Mouse (Mus musculus) ZHBTc4 (cell line): Measurements from ENCODE around the gene Nelfcd.

ENCODE experiments used
- DNase-seq: peaks from one replicate; pipeline ENCODE4 v3.0.0-alpha.2; 2011; ENCODE audit warnings: low read depth, low spot score

The Nelfcd gene

DNA sequence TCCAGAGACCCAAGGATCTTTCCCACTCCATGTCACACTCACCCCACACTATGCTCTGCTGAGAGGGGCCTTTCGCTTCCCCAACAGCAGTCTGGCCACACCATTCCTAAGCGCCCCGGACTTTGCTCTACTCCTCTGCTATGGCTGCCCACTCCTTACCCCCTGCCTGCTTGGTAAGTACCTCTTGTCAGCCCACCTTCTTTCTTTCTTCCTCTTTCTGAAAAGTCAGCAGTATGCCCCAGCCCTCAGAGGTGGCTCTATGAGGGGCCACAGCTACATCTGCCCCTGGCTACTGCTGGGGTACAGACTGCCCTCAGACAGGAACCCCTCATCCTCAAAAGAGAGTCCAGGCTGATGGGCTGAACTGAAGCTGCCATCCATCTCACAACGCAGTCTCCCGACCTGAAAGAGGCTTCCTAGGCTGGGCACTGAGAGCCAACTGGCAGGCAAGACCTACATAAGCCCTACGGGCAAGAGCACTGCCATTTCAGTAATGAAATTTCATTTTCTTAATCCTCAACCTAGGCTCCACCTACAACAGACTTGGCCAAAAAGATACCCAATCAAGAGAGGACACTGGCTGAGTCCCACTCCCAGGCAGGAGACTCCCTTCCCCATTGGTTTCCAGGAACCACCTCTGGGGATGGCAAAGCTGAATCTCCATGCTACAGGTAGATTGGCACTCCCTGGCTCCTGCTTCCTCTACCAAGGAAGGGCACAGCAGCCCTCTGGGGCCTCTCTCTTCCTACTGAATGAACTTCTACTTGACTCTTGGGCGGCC, 21.5 kb downstream of the Nelfcd start:
- no peak for DNase-seq

DNA sequence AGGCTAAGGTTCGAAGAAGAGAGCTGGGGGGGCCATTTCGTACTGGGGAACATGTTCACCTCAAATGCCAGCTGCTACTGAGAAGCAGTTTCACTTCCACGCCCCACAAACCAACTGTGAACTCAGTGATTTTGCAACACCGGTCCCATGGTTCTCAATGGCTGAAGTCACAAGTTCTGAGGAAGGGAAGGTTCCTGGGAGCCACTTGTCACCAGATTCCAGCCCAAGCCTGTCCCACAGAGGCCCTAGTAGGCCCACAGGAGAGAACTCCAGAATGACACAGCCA, 22.0 kb downstream of the Nelfcd start:
- DNase-seq: no peak

DNA sequence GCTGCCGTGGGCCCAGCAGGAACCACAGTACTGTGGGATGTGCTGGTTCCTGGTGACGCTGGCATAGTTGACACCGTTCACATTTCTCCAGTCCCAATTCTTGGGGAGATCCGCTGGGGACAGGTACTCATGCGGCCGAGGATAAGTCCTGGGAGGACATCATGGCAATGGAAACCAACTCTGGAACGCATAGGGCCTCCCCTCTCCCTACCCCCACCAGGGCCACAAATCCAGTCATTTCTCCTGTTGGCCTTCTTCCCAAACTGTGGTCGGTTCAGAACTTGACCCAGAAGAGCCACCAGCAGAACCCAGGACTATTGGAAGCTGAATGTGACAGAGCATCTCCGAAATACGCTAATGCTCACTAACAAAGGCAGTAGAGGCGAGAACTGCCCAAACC, 22.6 kb downstream of the Nelfcd start:
- no peak for DNase-seq

DNA sequence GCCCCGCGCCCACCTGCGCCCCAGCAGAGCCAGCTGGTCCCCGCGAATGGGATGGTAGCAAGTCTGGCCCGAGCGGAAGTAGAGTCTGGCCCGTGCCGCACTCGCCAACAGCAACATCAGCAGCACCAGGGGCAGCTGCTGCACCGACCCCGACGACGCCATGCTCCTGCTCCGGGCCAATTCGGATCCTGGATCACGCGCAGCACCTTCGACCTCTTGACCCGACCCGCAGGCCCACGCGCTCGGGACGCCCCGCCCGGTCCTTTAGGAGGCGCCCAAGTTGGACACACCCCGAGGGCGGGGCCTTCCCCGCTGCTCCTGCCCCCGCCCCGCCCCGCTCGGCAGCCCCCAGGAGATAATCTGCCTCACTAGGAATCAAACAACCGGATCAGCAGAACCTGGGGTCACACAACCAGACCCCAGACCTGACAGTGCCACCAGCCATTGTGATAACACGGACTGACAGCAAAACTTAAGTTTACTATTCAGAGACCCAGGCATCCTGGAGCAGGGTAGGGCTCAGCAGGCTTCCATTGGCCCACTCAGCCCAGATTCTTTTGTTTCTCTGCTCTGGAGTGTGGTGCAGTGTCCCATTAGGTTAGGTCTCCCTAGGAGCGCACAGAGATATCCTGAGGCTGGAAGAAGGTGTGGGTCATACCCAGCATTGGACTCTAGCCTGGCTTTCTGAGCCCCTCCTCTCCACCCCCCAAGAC, 23.3 kb downstream of the Nelfcd start, which contains the start of gene Ctsz:
TSS of gene Ctsz (minus strand) at position 303 of the 713 bp plus-strand sequence.
- DNase-seq: peak; percentile 87

DNA sequence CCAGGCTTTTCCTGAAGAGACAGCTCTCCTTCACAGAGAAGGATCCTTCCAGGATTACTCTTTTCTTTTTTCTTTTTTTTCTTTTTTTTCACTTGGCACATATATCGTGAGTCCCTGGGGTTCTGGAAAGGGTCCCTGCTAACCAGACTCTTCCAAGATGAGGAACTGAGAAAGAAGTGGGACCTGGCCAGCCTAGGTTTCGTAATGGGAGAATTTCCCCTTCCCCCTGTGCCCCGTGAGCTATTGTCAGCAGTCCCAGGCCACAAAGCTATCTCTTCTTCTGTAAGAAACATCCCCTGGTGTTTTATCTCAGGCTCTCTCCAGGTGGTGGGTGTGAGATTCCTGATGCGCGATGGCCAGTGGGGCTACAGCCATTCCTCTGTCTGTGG, 23.8 kb downstream of the Nelfcd start:
- DNase-seq: no peak

DNA sequence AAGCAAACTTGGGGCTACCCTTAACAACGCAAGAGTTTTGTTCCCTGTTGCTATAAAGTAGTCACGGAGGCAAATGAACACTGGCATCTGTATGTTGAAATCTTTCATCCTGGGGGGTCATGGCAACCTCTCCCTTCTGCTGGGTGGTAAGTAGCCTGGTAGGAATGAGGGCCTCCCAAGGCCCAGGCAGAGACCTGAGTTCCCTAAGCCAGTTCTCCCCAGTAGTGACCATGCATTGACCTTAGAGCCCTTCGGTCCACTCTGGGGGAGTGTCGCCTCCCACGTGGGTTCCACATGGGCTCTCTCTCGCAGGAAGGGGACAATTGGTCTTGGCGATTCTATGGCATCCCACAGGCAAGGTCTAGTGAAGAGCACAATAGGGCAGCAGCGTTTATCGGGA, 24.4 kb downstream of the Nelfcd start:
- no peak for DNase-seq

DNA sequence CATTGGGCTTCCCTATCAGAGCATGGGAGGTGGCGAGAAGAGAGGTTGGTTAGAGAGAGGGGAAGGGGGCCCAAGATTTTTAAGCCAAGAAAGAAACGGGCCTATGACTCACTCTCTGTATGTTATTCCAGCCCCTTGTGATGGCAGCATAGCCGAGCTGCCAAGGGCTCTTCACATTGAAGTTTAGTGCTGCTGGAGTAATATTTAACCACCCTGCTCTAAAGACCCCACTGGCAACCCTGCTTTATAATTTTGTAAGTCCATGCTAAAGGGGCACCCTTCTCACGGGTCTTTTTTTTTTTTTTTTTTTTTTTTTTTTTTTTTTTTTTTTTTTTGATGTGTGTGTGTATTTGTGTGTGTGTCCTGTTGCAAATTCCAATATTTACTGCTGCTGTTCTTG, 26.3 kb downstream of the Nelfcd start:
- no peak for DNase-seq

DNA sequence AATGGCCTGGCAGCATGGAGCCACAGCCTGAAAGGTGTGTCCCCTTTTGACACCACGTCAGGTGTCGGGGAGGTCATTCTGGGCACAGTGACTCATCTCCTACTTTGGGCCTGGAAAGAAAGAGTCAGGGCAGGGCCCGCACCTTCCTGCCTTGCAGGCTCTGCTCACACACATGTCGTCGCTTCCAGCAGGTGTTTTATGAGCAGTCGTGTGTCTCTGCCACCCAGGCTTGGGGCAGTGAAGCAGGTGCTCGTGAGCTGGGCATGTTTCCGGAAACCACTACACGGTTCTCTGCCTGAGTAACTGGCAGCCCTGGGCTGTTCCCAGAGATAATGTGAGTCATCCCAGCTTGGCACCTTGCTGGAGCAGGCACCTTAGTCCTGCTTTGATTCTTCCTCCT, 26.9 kb downstream of the Nelfcd start:
- no peak for DNase-seq

DNA sequence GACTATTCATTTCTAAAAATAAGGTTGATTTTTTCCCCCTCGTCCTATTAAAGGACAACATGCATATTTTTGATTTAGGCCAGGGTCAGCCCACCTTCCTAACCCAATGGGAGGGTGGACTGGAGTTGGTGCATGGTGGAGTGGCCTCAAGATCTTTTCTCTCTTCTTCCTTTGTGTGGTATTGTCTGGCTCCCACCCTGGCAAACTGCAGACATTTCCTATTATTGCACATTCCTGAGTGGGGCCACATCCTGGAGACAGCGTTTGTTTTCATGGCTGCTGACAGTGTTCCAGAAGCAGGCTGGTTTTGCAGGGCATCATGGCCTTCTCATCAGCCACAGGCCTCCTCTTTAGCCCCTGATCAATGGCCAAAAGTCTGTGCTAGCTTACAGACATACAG, 27.4 kb downstream of the Nelfcd start:
- no peak for DNase-seq

DNA sequence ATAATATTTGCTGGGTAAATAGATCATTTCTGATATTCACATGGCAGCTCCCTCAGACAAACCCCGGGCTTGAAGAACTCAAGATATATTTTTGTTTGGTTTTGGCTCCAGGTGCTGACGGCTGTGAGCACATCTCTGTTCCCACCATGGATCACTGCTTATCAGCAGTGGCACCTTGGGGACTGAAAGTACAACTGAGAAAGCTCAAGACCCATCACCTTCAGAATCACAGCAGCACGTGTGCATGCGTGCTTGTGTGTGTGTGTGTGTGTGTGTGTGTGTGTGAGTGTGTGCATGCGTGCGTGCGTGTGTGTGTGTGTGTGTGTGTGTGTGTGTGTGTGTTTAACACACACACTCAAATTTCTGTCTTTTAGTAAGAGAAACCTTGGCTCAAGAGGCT, 28.8 kb downstream of the Nelfcd start:
- DNase-seq: no peak

DNA sequence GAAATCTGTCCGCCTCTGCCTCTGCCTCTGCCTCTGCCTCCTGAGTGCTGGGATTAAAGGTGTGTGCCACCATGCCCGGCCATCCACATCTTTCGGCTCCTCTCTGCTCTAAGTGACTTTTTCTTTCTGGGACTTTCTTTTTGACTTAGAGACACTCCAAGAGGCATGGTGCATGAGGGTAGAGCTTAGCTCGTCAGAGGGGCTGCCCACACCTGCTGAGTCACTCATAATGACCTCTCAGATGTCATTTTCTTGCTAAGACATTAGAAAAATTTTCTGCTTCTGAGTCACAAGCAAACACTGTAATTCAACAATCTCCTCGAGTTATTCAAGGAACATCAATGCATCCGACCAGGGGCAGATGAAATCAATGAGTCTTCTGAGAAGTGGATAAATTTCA, 29.4 kb downstream of the Nelfcd start:
- no peak for DNase-seq

DNA sequence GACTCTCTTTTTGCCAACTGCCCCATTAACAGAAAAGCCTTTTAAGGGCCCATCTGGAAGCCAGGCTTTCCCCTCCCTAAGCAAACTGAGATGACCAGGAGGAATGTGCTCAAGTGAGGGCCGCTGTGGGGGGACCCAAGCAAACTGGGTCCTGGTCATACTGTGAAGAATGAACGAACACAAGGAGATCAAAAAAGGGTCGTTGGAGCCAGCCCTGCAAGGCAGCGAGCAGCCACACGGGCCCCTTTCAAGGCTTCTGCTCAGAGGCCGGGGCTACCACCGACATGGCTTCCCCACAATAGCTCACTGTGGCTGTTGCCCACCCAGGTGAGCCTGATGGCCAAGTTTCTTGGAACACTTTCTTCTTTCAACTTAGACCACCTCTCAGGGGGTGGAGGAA, 30.9 kb downstream of the Nelfcd start:
- DNase-seq: no peak

DNA sequence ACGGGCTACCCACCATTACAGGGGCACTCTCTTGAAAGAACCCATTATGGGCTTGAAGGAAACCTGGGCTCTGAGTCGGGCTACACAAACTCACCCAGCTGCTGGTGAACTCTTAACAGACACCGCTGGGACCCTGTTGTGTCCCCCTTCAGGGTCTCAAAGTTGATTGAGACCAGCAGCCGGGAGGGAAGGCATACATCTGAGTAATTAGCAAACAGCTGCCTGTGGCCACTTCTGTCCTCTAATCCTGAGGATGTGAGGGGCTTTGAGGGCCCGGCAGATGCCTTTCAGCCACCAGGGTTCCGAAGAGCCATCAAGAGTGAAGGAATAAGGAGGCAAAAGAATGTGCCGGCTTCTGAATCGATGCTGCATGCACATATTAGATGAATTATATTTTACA, 31.3 kb downstream of the Nelfcd start:
- no peak for DNase-seq

DNA sequence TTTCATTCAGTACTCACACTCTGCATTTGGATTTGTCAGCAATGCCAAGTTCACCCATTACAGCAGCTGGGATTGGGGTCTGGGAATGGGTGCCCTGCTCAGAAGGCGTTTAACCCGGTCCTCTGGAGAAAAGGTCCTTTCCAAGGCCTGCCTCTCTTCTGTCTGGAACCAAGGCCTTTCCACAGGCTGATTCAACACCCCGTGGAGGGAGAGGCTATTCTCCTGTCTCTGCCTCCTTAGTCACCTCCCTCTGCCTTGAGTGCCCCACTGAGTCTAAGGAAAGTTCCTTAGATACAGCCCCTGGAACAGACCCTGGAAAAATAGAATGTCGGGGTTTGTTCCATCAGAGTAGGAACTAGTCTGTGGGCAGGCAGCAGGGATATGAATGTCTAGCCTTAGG, 32.8 kb downstream of the Nelfcd start:
- DNase-seq: no peak

DNA sequence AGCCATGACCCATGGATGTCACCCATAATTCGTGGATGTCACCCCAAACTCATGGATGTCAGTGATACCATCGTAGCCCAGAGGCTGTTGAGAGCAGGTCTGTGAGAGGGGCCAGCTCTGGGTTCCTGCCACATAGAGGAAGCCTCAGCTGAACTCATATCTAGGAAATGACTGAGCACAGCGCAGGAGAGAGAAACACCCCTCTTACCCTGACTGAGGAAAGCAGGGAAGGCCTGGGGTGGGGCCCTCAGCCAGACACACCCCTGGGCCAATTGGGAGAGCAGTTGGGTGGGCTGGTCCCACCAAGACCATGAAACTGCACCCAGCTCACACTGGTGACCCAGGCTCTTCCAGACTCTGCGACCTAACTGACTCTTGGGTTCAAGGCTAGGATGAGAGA, 34.7 kb downstream of the Nelfcd start, which contains the start of gene Tubb1:
TSS of gene Tubb1 (plus strand) at position 343 of the 400 bp plus-strand sequence.
- no peak for DNase-seq

DNA sequence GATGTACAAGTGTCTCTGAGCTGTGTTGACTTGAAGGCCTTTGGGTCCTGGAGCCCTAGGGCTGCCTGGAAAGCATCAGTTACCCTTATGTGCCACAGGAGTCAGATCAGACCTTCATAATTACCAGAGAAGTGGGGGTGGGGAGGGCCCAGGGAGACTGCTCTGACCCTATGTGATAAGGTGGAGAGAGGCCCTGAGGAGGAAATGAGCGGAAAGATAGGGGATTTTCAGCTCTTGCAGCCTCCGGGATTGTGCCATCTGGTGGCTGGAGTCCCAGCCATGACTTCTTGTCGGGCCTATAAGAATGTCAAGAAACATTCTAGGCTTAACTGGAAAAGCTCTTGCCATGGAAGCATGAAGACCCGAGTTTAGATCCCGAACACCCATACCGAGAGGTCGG, 38.1 kb downstream of the Nelfcd start:
- peak; percentile 43 for DNase-seq

DNA sequence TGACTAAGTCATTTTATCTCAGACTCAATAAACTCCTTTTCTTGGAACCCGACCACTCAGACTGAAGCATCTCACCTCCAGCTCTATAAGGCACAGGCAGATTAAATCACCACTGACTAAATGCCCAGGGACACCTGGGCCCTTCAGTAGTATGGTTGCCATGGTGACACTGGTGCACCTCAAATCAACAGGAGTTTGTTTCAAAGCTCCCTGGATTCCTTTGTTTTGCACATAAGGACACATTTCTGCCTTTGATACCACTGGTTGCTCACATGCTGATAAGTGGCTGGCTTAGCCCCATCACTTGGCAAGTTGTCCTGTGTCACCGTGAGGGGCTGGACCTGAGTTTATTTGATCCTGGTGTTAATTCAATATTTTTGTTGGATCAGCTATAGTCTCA, 43.8 kb downstream of the Nelfcd start:
- DNase-seq: no peak

DNA sequence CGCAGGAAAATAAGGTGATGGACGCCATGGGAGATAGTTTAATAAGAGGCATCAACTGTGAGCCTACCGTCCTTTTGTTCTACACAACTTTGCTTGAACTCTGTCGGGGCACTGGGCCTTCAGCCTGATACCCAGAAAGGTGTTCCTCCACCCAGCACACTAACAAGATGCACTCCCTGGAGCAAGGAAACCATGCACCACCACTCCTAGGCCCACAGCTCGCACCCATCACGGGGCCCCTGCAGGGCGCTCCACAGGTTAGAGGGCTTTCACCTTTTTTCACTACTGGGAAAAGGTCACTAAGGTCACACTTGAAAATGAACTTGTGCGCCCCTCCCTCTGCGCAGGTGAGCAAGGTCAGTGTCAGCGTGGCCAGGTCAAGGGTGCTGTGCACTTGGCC, 47.8 kb downstream of the Nelfcd start:
- no peak for DNase-seq

DNA sequence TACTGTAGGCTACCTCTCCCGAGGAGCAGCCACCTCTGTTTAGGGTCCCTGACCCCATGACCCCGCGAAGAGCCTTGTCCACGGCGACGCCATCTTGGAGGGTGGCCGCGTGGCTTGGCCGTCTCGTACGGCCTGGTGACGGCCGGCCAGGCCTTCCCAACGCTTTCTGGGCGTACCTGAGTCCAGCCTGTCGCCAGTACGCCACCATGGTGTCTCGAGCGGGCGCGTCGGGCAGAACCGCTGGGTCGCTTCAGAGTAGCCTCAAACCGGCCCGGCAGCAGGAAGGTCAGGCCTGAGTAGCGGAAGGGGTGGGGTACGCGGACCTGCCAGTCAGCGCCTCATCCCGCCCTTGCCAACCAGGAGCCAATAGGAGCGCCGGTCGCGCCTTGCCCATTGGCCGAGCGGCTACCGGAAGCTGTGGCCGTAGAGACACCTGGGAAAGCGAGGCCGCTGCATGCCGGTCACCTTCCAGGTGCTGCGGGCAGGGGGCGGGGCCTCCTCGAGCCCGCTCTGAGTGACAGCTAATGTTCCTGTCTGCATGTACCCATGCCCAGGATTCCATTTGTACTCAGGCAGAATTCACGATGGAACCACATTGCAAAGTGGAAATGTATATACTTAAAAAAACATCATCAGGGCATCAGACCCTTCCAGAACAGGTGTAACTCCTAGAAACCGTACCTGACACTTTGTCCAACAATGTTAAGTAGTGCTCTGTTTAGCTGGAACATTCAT, 48.4 kb downstream of the Nelfcd start, which contains the start of gene Atp5e:
TSS of gene Atp5e (minus strand) at position 317 of the 735 bp plus-strand sequence.
- DNase-seq: peak; percentile 97

DNA sequence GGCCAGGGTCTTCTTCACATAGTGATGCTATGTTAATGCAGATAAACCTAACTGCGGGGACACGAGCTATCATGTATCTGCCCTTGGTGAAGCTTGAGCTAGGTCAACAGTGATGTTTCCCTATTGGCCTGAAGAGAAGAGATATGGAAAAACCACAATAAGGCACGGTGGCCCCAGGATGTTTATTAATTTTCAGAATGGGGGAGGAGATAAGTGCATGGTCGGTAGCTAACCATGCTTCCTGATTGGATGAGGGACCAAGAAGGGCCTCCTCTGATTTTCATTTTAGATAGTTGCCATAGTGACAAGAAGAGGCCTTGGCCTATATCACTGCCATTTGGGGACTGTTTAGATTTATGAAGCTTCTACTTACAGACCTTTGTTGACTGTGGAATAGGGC, 54.7 kb downstream of the Nelfcd start:
- no peak for DNase-seq

DNA sequence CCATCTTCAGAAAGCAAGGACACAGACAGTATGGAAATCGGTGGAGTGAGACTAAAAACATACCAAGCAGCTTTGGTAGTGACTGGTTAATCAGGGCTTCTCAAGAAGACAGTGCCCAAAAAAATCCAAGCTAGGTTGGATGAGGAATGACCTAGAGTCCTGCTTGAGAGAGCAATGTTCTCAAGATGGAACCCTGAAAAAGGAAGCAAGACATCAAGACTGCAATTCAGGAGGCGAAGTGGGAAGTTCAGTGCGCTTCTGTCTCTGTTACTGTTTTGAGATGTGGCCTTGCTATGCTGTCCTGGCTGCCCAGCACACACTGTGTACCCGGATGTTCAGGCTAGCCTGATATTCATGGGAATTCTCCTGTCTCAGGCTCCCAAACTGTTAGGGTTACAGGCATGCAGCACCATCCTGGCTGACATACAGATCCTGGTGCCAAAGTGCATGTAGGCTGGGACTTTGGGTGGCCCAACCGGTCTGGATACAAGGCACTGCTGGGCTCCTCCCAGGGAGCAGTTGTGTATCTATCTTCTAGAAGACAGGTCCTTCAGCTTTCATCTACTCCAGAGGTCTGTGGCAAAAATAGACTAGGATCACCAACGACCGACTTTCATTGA, 55.3 kb downstream of the Nelfcd start:
- no peak for DNase-seq

DNA sequence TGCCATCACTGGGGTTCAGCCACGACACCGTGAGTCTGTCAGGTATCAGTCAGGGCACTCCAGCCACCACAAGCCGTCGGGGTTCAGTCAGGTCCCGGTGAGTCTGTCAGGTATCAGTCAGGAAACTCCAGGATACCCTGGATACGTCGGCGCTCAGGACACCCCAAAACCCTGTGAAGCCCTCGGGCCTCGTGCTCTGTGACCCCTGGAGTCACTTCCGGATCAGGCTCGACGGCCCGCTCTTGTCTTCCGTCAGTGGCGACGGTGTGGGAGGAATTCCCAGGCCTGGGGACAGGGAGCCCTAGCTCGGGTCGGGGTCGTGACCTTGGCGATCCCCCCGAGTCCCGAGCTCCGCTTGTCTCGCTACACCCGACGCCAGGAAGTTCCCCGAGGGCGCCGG, 56.8 kb downstream of the Nelfcd start:
- DNase-seq: no peak
